Mouse (Mus musculus): ENCODE data around the gene Otop1.

- no peak for TF ChIP-seq POLR2A (IDR thresholded peaks at IDR 0.05; ENCODE audit: extremely low read depth, insufficient read depth, low read length)
- no peak for TF ChIP-seq CTCF (IDR thresholded peaks at IDR 0.05; ENCODE audit: low read depth, low read length)
Observed at GRCm38 (mm10) chr5:38301761-38302411, 26.1 kb downstream of the Otop1 start.

All from liver, adult 2 months (tissue).